Mouse (Mus musculus): ENCODE measurements around the gene Hist1h3i.
"Not testable (repeated sequence)": the region's sequence is repeated elsewhere in the genome, so short reads cannot be mapped to it uniquely, and the experiment has no call there.

Hist1h3i gene

GRCm38 (mm10) chr13:21783255-21783617 lies at the start of gene Hist1h3i:
Gene Hist1h3i (minus strand): TSS chr13:21783370.
- DNase-seq (ENCODE audit: low read depth) = peak; percentile 83

DNA sequence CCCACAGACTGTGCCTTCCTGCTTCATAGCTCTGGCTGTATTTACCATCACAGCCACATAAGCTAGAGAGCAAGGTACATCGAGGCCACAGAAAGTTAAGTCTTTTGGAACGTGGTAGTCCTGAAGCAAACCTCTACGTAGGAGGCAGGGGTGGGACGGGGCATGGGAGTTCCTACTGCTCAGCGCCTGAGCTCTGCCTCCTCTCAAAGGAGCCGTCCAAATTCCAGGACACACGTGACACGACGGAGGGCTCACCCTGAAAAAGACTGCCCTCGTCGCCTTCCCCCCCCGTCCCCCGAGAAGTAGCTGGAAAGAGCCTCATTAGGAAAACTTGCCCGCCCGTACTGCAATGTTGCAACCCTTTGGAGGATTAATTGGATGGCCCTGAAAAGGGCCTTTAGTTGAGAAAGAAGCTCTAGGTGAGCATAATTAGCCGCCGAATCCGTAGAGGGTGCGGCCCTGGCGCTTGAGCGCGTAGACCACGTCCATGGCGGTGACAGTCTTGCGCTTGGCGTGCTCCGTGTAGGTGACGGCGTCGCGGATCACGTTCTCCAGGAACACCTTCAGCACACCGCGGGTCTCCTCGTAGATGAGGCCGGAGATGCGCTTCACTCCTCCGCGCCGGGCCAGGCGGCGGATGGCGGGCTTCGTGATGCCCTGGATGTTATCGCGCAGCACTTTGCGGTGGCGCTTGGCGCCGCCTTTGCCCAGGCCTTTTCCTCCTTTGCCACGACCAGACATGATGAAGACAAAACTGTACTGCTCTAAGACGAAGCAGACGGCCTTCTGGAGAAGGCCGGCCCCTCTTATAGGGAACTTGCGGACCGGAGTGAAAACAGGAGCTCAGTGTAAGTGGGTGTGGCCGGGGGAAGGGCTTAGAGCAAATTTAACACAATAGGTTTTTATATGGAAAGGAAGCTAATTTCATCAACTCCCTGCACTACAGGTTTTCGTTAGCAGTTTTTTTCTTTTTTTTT lies 48.5 kb upstream of the Hist1h3i start, which contains the start of gene Hist1h4n:
Gene Hist1h4n (minus strand): TSS at position 779 of the 977 bp plus-strand sequence.
- not testable (repeated sequence) for DNase-seq (ENCODE audit: low read depth)

- no peak for DNase-seq (ENCODE audit: low read depth)
Measured at GRCm38 (mm10) chr13:21830344-21830743, 47.2 kb upstream of the Hist1h3i start.

- DNase-seq (ENCODE audit: low read depth) = no peak
Measured at GRCm38 (mm10) chr13:21828511-21828910, 45.3 kb upstream of the Hist1h3i start.

- DNase-seq (ENCODE audit: low read depth) = not testable (repeated sequence)
Measured at GRCm38 (mm10) chr13:21820082-21820890, 37.1 kb upstream of the Hist1h3i start.

DNA sequence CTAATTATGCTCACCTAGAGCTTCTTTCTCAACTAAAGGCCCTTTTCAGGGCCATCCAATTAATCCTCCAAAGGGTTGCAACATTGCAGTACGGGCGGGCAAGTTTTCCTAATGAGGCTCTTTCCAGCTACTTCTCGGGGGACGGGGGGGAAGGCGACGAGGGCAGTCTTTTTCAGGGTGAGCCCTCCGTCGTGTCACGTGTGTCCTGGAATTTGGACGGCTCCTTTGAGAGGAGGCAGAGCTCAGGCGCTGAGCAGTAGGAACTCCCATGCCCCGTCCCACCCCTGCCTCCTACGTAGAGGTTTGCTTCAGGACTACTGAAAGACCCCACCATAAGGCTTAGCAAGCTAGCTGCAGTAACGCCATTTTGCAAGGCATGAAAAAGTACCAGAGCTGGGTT lies 28.9 kb upstream of the Hist1h3i start:
- DNase-seq (ENCODE audit: low read depth) = not testable (repeated sequence)

DNA sequence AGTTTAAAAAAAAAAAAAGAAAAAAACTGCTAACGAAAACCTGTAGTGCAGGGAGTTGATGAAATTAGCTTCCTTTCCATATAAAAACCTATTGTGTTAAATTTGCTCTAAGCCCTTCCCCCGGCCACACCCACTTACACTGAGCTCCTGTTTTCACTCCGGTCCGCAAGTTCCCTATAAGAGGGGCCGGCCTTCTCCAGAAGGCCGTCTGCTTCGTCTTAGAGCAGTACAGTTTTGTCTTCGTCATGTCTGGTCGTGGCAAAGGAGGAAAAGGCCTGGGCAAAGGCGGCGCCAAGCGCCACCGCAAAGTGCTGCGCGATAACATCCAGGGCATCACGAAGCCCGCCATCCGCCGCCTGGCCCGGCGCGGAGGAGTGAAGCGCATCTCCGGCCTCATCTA lies 28.4 kb upstream of the Hist1h3i start, which contains the start of gene Hist1h4m:
Gene Hist1h4m (plus strand): TSS at position 208 of the 400 bp plus-strand sequence.
- DNase-seq (ENCODE audit: low read depth) = not testable (repeated sequence)

DNA sequence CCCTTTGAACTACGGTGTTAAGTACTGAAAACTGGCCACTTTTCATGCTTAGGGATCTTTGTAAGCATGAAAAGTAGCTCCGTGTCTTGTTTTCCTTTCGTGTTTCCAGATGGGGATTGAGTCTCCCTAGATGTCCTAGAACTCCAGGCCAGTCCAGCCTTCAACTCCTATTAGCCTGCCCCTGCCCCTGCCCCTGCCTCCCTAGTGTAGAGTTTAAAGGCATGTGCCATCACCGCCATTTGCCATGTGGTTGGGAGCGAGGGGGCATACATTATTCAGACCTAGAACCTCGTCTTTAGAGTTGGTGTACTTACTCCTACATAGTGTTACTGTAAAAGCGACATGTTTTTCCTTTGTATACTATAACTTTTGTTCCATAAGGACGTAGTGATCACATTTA lies 27.9 kb upstream of the Hist1h3i start:
- not testable (repeated sequence) for DNase-seq (ENCODE audit: low read depth)

DNA sequence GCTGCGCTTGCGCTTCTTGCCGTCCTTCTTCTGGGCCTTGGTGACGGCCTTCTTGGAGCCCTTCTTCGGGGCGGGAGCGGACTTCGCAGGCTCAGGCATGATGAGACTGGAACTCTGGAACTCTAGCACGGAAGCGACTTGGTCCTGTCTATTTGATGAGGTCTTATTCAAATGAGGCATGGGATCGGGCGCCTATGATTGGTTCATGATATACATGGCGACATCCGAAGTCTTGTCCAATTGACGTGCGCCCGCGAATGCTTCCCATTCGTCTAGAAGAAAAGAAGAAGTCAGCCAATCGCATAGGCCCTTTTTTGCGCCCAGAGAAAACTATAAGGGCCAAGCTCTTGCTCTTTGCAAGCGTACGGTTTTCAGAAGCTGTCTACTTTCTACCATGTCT lies 26.9 kb upstream of the Hist1h3i start, which contains the start of the genes Hist1h2bq and Hist1h2ao:
Gene Hist1h2bq (minus strand): TSS at position 125 of the 400 bp plus-strand sequence.
Gene Hist1h2ao (plus strand): TSS at position 393 of the 400 bp plus-strand sequence.
- DNase-seq (ENCODE audit: low read depth) = not testable (repeated sequence)

DNA sequence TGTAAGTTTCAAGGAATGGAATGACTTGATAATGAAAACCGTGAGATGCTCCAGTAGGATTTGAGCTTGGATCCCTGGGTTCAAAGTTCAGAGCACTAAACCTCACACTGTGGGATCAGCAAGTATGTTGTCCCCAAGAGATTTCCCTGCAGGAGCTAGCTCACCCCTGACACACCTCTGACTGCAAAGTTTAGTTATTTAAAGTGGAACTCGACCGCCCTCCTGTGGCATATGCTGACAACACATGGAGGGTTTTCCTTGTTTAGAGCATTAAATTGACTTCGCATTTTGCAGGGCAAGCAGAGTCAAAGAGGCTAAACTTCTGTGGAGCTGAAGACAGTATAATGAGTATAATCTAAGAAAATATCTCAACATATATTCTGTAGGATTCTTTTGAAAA lies 19.9 kb upstream of the Hist1h3i start:
- not testable (repeated sequence) for DNase-seq (ENCODE audit: low read depth)

DNA sequence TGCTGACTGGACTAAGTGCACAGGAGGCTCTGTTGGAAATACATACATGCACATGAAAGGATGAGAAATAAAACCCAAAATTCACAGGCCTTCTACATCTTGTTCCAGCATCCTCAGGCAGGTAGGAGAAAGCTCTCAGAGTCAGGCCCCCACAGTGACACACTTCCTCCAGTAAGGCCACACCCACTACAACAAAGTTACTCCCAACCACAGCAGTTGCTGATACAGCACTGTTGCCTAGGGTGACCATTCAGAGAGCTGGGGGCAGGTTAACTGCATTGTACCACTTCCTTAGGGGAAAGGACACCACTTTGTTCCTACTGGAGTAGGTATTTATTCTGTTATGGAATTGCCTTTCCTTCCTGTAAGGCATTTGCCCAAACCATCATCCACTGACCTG lies 14.0 kb upstream of the Hist1h3i start:
- DNase-seq (ENCODE audit: low read depth) = not testable (repeated sequence)

GRCm38 (mm10) chr13:21795584-21795983 lies 12.4 kb upstream of the Hist1h3i start:
- DNase-seq (ENCODE audit: low read depth) = no peak

- DNase-seq (ENCODE audit: low read depth) = no peak
Measured at GRCm38 (mm10) chr13:21790601-21791283, 7.6 kb upstream of the Hist1h3i start.

DNA sequence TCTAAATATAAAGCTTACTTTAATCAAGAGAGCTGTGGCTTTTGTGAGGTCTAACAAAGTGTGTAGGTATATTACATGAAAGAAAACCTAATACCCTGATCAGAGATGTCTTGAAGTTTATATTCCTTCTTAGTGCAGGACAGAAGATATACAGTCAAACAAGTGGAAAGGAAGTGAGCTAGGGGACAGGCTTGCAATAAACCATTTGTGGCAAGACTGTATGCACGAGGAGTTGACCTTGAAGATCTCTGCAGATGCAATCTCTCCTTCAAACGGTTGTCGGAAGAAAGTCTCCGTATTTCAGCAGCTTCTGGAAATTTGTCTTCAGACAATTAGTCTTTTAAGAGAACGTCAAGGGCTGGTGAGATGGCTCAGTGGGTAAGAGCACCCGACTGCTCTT lies 6.8 kb upstream of the Hist1h3i start:
- no peak for DNase-seq (ENCODE audit: low read depth)

GRCm38 (mm10) chr13:21787760-21788593 lies 4.8 kb upstream of the Hist1h3i start:
- DNase-seq (ENCODE audit: low read depth) = no peak

GRCm38 (mm10) chr13:21786899-21787629 lies 3.9 kb upstream of the Hist1h3i start, which contains the start of the genes Hist1h2an and Hist1h2bp:
Gene Hist1h2an (minus strand): TSS chr13:21787218.
Gene Hist1h2bp (plus strand): TSS chr13:21787461.
- peak; percentile 93 for DNase-seq (ENCODE audit: low read depth)

GRCm38 (mm10) chr13:21786189-21786898 lies 3.2 kb upstream of the Hist1h3i start:
- DNase-seq (ENCODE audit: low read depth) = no peak

DNA sequence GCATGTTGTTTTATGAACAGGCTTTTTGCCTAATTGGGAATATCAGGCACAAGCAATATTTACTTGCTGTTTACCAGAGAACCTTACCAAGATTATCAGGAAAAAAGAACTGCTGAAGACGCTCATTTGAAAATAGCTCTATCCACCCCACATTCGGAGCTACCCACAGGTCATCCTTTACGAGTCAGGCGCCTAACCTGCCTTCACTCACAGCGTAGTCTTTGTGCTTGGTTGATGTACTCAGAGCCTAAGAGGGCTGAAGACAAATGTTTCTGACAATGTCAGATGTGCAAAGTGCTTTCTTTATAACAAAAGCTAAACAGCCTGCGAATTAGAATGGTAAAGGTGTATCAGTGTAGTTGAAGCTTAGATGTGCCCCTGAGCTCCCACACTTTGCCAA lies 1.1 kb upstream of the Hist1h3i start:
- DNase-seq (ENCODE audit: low read depth) = no peak

GRCm38 (mm10) chr13:21783734-21784161 lies 578 bp upstream of the Hist1h3i start:
- no peak for DNase-seq (ENCODE audit: low read depth)

Data from c-Kit-positive CD71-negative TER-119-negative erythroid progenitor cells, embryonic 14.5 days (primary cell).